Mouse (Mus musculus): ENCODE measurements around the gene Trabd2b. TPM values are rescaled to one million over a fixed set of nuclear protein-coding genes. Genes with fewer than 3 reads are reported as not detected.

The Trabd2b gene
- polyA plus RNA-seq, 1 experiment from 2014 or later, result 0.97 TPM

DNA sequence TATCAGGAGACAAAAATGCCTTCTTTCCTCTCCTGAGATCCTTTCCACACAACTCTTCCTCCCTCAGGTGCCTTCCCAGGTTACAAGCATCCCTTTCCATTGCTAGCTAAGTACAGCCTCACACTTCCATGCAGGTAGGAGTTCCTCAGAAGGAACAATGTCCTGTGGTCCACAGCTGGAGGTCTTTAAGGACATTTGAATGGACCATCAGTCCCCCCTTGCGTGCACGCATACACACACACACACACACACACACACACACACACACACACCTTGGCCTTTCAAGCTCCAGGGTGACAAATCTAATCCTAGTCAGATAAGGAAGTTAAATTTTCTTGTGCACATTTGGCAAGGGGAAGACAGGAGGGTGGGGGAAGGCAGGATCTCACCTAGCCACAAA is 36.9 kb upstream of the Trabd2b start:
- ATAC-seq (ENCODE audit: insufficient read depth, low FRiP score), result no peak
- no peaks in the 10 kb centered on the region for H3K9me3 ChIP-seq (replicated peaks; ENCODE audit: control insufficient read depth, low read length)
- no peaks in the 10 kb centered on the region for H3K36me3 ChIP-seq (ENCODE audit: control insufficient read depth, insufficient read depth, low read length)
- no peaks in the 10 kb centered on the region for H3K27me3 ChIP-seq (ENCODE audit: control insufficient read depth, insufficient read depth, low read length)
- H3K9ac ChIP-seq (ENCODE audit: low read length), result no peak overlapping the region
- H3K4me3 ChIP-seq (replicated peaks; ENCODE audit: low read length), result no peak overlapping the region
- WGBS, result 58% methylated on average over 2 of the region's 2 CpGs
- H3K4me2 ChIP-seq (ENCODE audit: low read depth, low read length), result no peak overlapping the region
- 0 out of 2 replicates have a peak, but pooled peaks cover 4% of the 10 kb centered on the region for H3K4me1 ChIP-seq (ENCODE audit: control insufficient read depth, insufficient read depth, low read length)
- H3K27ac ChIP-seq (ENCODE audit: low read length), result no peak overlapping the region

DNA sequence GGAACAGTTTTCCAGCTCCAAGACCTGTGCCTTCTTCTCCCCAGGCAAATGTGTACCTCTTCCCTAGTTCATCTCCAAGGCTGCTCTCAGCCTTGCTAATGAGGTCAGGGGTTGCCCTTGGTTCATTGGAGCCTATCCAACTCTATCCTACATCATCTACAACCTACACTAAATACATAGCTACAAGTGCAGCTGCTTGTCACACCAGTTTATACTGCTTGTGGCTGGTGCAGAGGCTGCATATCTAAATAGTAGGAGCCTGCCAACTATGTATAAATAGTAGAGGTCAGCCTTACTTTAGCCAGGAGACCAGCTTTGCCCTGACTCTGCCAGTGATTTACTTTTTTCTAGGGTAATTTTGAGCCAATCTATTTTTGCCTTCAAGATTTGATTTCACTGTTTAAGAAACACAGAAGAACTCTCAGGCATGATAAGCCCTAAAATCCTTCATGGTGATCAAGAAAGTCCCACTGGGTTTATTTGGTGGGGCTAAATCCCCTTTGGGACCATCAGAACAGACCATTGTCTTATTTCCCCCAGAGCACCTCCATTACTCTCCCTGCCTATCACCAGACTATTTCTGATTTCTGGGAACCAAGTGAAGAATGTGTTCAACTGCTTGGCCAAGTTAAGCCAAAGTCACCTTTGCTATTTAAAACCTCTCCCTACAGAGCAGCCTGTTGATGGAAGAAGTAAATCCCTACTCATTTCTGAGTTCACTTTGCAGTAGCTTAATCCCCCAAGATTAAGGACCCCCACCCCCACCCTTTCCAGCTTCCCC is 35.4 kb upstream of the Trabd2b start:
- Histone ChIP-seq H3K4me3 (replicated peaks; ENCODE audit: low read length) (no peak overlapping the region), H3K27me3 (ENCODE audit: control insufficient read depth, insufficient read depth, low read length) (no peaks in the 10 kb centered on the region), H3K4me1 (ENCODE audit: control insufficient read depth, insufficient read depth, low read length) (0 out of 2 replicates have a peak, but pooled peaks cover 4% of the 10 kb centered on the region), H3K9me3 (replicated peaks; ENCODE audit: control insufficient read depth, low read length) (no peaks in the 10 kb centered on the region), H3K9ac (ENCODE audit: low read length) (no peak overlapping the region), H3K27ac (ENCODE audit: low read length) (no peak overlapping the region), H3K4me2 (ENCODE audit: low read depth, low read length) (no peak overlapping the region), H3K36me3 (ENCODE audit: control insufficient read depth, insufficient read depth, low read length) (no peaks in the 10 kb centered on the region)
- no peak for ATAC-seq (ENCODE audit: insufficient read depth, low FRiP score)

DNA sequence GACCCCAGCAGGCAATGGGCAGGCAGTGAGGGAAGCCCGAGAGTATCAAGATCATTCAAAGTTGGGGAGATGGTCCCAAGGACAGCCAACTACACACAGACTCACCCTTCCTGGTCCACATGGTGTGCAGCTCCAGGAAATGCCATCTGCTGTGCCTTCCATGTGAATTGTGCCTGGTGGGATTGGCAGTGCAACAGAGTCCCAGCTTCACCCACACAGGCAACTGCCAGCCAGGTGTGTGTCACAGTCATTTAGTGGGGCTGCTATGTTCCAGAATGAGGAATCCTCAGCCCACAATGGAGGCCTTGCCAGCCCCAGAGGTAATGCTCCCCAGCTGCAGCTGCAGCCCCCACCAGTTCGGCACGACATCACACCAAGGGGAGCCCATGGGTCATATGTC is 33.8 kb upstream of the Trabd2b start:
- H3K4me2 ChIP-seq (ENCODE audit: low read depth, low read length), result no peak overlapping the region
- no peaks in the 10 kb centered on the region for H3K9me3 ChIP-seq (replicated peaks; ENCODE audit: control insufficient read depth, low read length)
- ATAC-seq (ENCODE audit: insufficient read depth, low FRiP score), result no peak
- no peak overlapping the region for H3K4me3 ChIP-seq (replicated peaks; ENCODE audit: low read length)
- H3K36me3 ChIP-seq (ENCODE audit: control insufficient read depth, insufficient read depth, low read length), result no peaks in the 10 kb centered on the region
- 80% methylated on average over 3 of the region's 3 CpGs for WGBS
- no peak overlapping the region for H3K9ac ChIP-seq (ENCODE audit: low read length)
- H3K27ac ChIP-seq (ENCODE audit: low read length), result no peak overlapping the region
- H3K27me3 ChIP-seq (ENCODE audit: control insufficient read depth, insufficient read depth, low read length), result no peaks in the 10 kb centered on the region
- 0 out of 2 replicates have a peak, but pooled peaks cover under 1% of the 10 kb centered on the region for H3K4me1 ChIP-seq (ENCODE audit: control insufficient read depth, insufficient read depth, low read length)

DNA sequence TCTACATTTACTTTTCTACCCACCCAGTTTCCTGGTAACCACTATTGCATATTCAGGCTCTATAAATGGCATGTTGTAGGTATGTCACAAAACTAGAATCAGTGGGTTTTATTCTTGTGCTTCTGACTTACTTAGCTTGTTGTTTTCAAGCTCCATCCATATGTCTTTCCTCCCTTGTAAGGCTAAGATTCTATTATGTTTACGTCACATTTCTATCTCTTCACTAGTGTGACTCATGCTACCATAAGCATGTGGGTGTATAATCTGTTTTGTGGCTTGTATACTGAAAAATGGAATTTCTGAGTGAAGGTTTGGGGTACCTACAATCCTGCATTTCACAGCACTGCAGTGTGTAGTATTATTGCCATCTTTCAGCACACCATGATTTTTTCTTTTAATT is 32.2 kb upstream of the Trabd2b start:
- H3K36me3 ChIP-seq (ENCODE audit: control insufficient read depth, insufficient read depth, low read length), result no peaks in the 10 kb centered on the region
- no peak overlapping the region for H3K4me3 ChIP-seq (replicated peaks; ENCODE audit: low read length)
- no peaks in the 10 kb centered on the region for H3K4me1 ChIP-seq (ENCODE audit: control insufficient read depth, insufficient read depth, low read length)
- no peak overlapping the region for H3K27ac ChIP-seq (ENCODE audit: low read length)
- ATAC-seq (ENCODE audit: insufficient read depth, low FRiP score), result no peak
- H3K27me3 ChIP-seq (ENCODE audit: control insufficient read depth, insufficient read depth, low read length), result no peaks in the 10 kb centered on the region
- H3K9ac ChIP-seq (ENCODE audit: low read length), result no peak overlapping the region
- H3K4me2 ChIP-seq (ENCODE audit: low read depth, low read length), result no peak overlapping the region
- WGBS, result 87% methylated on average over 1 of the region's 1 CpGs
- H3K9me3 ChIP-seq (replicated peaks; ENCODE audit: control insufficient read depth, low read length), result no peaks in the 10 kb centered on the region

DNA sequence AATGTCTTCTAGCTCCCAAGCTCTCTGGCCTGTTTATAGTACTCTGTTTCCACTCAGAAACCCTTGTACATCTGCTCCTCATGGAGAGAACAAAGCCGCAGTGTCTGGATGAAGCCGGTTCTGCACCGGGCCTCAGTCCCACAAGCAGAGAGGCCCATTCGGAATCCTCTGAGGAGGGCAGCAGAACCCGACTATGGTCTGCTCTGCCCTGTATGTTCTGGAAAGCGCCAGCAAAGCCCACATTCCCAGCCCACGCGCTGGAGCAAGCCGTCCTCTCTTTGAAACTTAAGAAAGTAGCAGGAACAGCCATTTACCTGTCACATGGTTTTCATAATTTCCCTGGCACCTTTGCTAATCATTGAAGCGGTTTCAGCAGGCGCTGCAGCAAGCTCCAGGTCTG is 29.0 kb upstream of the Trabd2b start:
- Histone ChIP-seq H3K27me3 (ENCODE audit: control insufficient read depth, insufficient read depth, low read length) (no peaks in the 10 kb centered on the region), H3K36me3 (ENCODE audit: control insufficient read depth, insufficient read depth, low read length) (no peaks in the 10 kb centered on the region), H3K4me1 (ENCODE audit: control insufficient read depth, insufficient read depth, low read length) (no peaks in the 10 kb centered on the region), H3K4me3 (replicated peaks; ENCODE audit: low read length) (no peak overlapping the region), H3K9ac (ENCODE audit: low read length) (no peak overlapping the region), H3K27ac (ENCODE audit: low read length) (no peak overlapping the region), H3K4me2 (ENCODE audit: low read depth, low read length) (no peak overlapping the region), H3K9me3 (replicated peaks; ENCODE audit: control insufficient read depth, low read length) (no peaks in the 10 kb centered on the region)
- ATAC-seq (ENCODE audit: insufficient read depth, low FRiP score), result no peak
- 83% methylated on average over 11 of the region's 11 CpGs for WGBS

DNA sequence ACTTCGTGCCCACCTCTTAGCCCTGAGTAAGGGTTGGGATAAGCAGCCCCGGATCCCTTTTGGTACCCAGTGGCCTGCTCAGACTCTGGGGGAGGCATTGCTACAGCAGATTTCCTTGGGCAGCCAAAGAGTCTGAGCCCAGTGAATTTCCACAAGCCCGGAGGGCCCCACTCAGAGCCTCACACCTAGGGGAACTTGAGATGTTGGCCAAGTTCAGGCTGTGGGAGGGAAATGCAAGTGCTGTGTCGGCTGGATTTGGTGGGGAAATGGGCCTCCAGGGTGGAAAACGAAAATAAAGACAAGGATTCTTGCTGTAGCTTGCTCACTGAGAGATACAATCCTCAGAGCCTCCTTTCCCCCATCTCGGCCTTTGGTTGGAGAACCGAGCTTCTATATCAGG is 28.0 kb upstream of the Trabd2b start:
- Histone ChIP-seq H3K4me1 (ENCODE audit: control insufficient read depth, insufficient read depth, low read length) (no peaks in the 10 kb centered on the region), H3K9me3 (replicated peaks; ENCODE audit: control insufficient read depth, low read length) (no peaks in the 10 kb centered on the region), H3K4me3 (replicated peaks; ENCODE audit: low read length) (no peak overlapping the region), H3K4me2 (ENCODE audit: low read depth, low read length) (no peak overlapping the region), H3K27ac (ENCODE audit: low read length) (no peak overlapping the region), H3K36me3 (ENCODE audit: control insufficient read depth, insufficient read depth, low read length) (no peaks in the 10 kb centered on the region), H3K9ac (ENCODE audit: low read length) (no peak overlapping the region), H3K27me3 (ENCODE audit: control insufficient read depth, insufficient read depth, low read length) (no peaks in the 10 kb centered on the region)
- ATAC-seq (ENCODE audit: insufficient read depth, low FRiP score), result no peak
- WGBS, result 77% methylated on average over 7 of the region's 7 CpGs

DNA sequence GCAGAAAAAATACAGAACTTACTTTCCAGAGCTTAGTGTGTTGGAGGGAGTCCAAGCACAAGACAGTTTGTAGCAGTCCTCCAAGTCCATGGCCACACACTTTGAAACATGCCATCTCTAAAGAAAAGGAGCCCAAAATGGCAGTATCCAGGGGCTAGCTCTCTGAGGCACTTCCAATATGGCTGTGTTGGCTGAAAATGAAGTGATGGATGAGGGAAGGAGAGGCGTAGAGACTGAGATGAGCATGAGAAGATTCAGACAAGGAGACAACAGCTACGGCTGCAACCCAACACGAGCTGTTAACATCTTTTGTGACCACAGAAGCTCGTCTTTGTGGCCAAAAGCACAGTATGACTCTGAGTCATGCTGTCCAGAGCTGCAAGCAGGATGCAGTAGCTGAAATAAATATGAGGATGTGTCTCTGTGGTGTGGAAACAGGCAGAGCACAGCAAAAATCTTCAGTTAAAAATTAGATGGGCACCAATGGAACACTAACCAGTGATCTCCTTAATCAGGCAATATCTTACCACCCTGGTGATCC is 27.0 kb upstream of the Trabd2b start:
- ATAC-seq (ENCODE audit: insufficient read depth, low FRiP score), result no peak
- H3K36me3 ChIP-seq (ENCODE audit: control insufficient read depth, insufficient read depth, low read length), result no peaks in the 10 kb centered on the region
- H3K27me3 ChIP-seq (ENCODE audit: control insufficient read depth, insufficient read depth, low read length), result no peaks in the 10 kb centered on the region
- no peak overlapping the region for H3K9ac ChIP-seq (ENCODE audit: low read length)
- no peak overlapping the region for H3K4me2 ChIP-seq (ENCODE audit: low read depth, low read length)
- H3K27ac ChIP-seq (ENCODE audit: low read length), result no peak overlapping the region
- WGBS, result 90% methylated on average over 4 of the region's 4 CpGs
- H3K4me3 ChIP-seq (replicated peaks; ENCODE audit: low read length), result no peak overlapping the region
- H3K4me1 ChIP-seq (ENCODE audit: control insufficient read depth, insufficient read depth, low read length), result no peaks in the 10 kb centered on the region
- no peaks in the 10 kb centered on the region for H3K9me3 ChIP-seq (replicated peaks; ENCODE audit: control insufficient read depth, low read length)

DNA sequence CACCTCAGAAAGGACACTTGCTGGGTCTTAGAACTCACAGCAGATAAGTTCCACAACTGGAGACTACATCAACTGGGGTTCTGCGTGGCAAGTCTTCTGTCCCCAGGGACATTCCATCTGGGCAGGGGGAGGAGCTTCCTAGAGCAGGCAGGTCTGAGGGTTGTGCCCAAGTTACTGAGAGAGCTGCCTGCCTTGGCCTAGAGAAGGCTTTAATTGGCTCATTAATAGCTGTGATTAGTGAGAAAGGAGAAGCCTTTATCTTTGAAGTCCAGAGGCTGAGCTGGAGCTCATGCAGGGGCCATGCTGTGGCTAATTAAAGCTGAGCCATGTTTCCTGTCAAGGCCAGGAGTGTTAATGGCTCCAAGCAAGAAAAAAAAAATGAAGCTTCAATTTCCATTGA is 23.9 kb upstream of the Trabd2b start:
- 24% methylated on average over 1 of the region's 1 CpGs for WGBS
- Histone ChIP-seq H3K36me3 (ENCODE audit: control insufficient read depth, insufficient read depth, low read length) (no peaks in the 10 kb centered on the region), H3K4me1 (ENCODE audit: control insufficient read depth, insufficient read depth, low read length) (peaks cover 3% of the 10 kb centered on the region; the same call in 1 of the 2 replicates), H3K9ac (ENCODE audit: low read length) (no peak overlapping the region), H3K9me3 (replicated peaks; ENCODE audit: control insufficient read depth, low read length) (no peaks in the 10 kb centered on the region), H3K4me3 (replicated peaks; ENCODE audit: low read length) (no peak overlapping the region), H3K27me3 (ENCODE audit: control insufficient read depth, insufficient read depth, low read length) (no peaks in the 10 kb centered on the region), H3K4me2 (ENCODE audit: low read depth, low read length) (no peak overlapping the region), H3K27ac (ENCODE audit: low read length) (no peak overlapping the region)
- ATAC-seq (ENCODE audit: insufficient read depth, low FRiP score), result no peak

DNA sequence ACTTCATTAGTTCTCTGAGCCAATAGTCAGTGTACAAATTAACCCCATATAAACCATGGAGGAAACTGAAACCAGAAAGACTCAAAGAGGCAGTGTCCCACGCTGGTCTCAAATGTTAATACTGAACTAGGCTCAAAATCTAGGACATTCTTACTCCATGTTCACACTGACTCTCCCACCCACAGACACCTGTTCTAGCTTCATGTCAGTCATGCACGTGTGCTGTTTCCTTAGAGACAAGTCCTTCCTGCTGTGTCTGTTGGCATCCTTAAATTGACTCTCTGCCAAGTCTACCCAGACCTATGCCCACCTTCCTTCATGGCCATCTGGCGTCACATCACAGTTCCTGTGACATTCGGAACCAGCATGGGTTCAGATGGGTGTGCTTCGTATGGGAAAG is 21.3 kb upstream of the Trabd2b start:
- WGBS, result 89% methylated on average over 5 of the region's 5 CpGs
- Histone ChIP-seq H3K9me3 (replicated peaks; ENCODE audit: control insufficient read depth, low read length) (no peaks in the 10 kb centered on the region), H3K4me2 (ENCODE audit: low read depth, low read length) (no peak overlapping the region), H3K27ac (ENCODE audit: low read length) (no peak overlapping the region), H3K4me1 (ENCODE audit: control insufficient read depth, insufficient read depth, low read length) (peaks cover 6% of the 10 kb centered on the region; the same call in 1 of the 2 replicates), H3K4me3 (replicated peaks; ENCODE audit: low read length) (no peak overlapping the region), H3K9ac (ENCODE audit: low read length) (no peak overlapping the region), H3K36me3 (ENCODE audit: control insufficient read depth, insufficient read depth, low read length) (no peaks in the 10 kb centered on the region), H3K27me3 (ENCODE audit: control insufficient read depth, insufficient read depth, low read length) (no peaks in the 10 kb centered on the region)
- ATAC-seq (ENCODE audit: insufficient read depth, low FRiP score), result no peak

Measured in stomach, embryonic 16.5 days (tissue).